Mouse (Mus musculus): Measurements from ENCODE around the gene Tubb2b.

Tubb2b gene

GRCm38 (mm10) chr13:34136605-34137004, 6.3 kb upstream of the Tubb2b start:
- no peak for DNase-seq (ENCODE audit: low read depth)

GRCm38 (mm10) chr13:34134276-34134675, 4.0 kb upstream of the Tubb2b start:
- DNase-seq (ENCODE audit: low read depth): no peak

GRCm38 (mm10) chr13:34133326-34134071, 3.2 kb upstream of the Tubb2b start:
- no peak for DNase-seq (ENCODE audit: low read depth)

GRCm38 (mm10) chr13:34132875-34133274, 2.6 kb upstream of the Tubb2b start:
- no peak for DNase-seq (ENCODE audit: low read depth)

GRCm38 (mm10) chr13:34132299-34132698, 2.0 kb upstream of the Tubb2b start:
- no peak for DNase-seq (ENCODE audit: low read depth)

- no peak for DNase-seq (ENCODE audit: low read depth)
These were observed 1.4 kb upstream of the Tubb2b start for GRCm38 (mm10) chr13:34131708-34132060.

- DNase-seq (ENCODE audit: low read depth): peak; percentile 18
These were observed 893 bp upstream of the Tubb2b start for GRCm38 (mm10) chr13:34131011-34131707.

- DNase-seq (ENCODE audit: low read depth): peak; percentile 71
These were observed 611 bp downstream of the Tubb2b start for GRCm38 (mm10) chr13:34129485-34130225.

GRCm38 (mm10) chr13:34128276-34129114, 1.8 kb downstream of the Tubb2b start:
- DNase-seq (ENCODE audit: low read depth): no peak

GRCm38 (mm10) chr13:34125711-34126110, 4.6 kb downstream of the Tubb2b start:
- no peak for DNase-seq (ENCODE audit: low read depth)

- DNase-seq (ENCODE audit: low read depth): no peak
These were observed 9.7 kb downstream of the Tubb2b start for GRCm38 (mm10) chr13:34120536-34120935.

GRCm38 (mm10) chr13:34119406-34119805, 10.9 kb downstream of the Tubb2b start:
- no peak for DNase-seq (ENCODE audit: low read depth)

GRCm38 (mm10) chr13:34118816-34119215, 11.4 kb downstream of the Tubb2b start:
- no peak for DNase-seq (ENCODE audit: low read depth)

- no peak for DNase-seq (ENCODE audit: low read depth)
These were observed 13.8 kb downstream of the Tubb2b start for GRCm38 (mm10) chr13:34116508-34116907.

GRCm38 (mm10) chr13:34114654-34115053, 15.6 kb downstream of the Tubb2b start:
- no peak for DNase-seq (ENCODE audit: low read depth)

- DNase-seq (ENCODE audit: low read depth): peak; percentile 87
These were observed 17.2 kb downstream of the Tubb2b start for GRCm38 (mm10) chr13:34113086-34113485.

- DNase-seq (ENCODE audit: low read depth): peak; percentile 96
These were observed 17.7 kb downstream of the Tubb2b start for GRCm38 (mm10) chr13:34112369-34113081.

GRCm38 (mm10) chr13:34111878-34112277, 18.4 kb downstream of the Tubb2b start:
- DNase-seq (ENCODE audit: low read depth): no peak

GRCm38 (mm10) chr13:34111019-34111418, 19.2 kb downstream of the Tubb2b start:
- DNase-seq (ENCODE audit: low read depth): no peak

- no peak for DNase-seq (ENCODE audit: low read depth)
These were observed 20.6 kb downstream of the Tubb2b start for GRCm38 (mm10) chr13:34109677-34110058.

GRCm38 (mm10) chr13:34109035-34109676, 21.1 kb downstream of the Tubb2b start:
- DNase-seq (ENCODE audit: low read depth): no peak
